Mouse (Mus musculus) kidney, postnatal 0 days (tissue): ENCODE data around the gene Cpa3. TPM values are rescaled to one million over a fixed set of nuclear protein-coding genes. Genes with fewer than 3 reads are reported as not detected.

Experiments used
- ATAC-seq: fragments of 200-750 bp; cut with Nextera tagmentation; replicated peaks from 2 replicates; pipeline ENCODE4 v1.8.0; 2017; ENCODE audit warnings: low read depth, moderate number of reproducible peaks, moderate TSS enrichment, moderate library complexity; ENCODE audit not compliant: low FRiP score
- DNase-seq: peaks from one replicate; pipeline ENCODE4 v3.0.0-alpha.2; 2016; ENCODE audit warnings: low spot score
- H3K27ac ChIP-seq: fragments of 300-500 bp; sonication (generic); 2 replicates; pipeline ENCODE4 v1.5.1; 2014; ENCODE audit warnings: mild to moderate bottlenecking
- H3K27me3 ChIP-seq: fragments of 300-500 bp; sonication (generic); 2 replicates; pipeline ENCODE4 v1.6.1; 2014; ENCODE audit warnings: low read length, mixed read lengths; ENCODE audit not compliant: insufficient read depth
- H3K36me3 ChIP-seq: fragments of 300-500 bp; sonication (generic); 2 replicates; pipeline ENCODE4 v1.6.1; 2014; ENCODE audit warnings: low read length, mixed read lengths; ENCODE audit not compliant: insufficient read depth
- H3K4me1 ChIP-seq: fragments of 300-500 bp; sonication (generic); replicated peaks from 2 replicates; pipeline ENCODE4 v1.6.1; 2014; ENCODE audit warnings: antibody characterized with exemption, low read length, mixed read lengths; ENCODE audit not compliant: insufficient read depth
- H3K4me2 ChIP-seq: fragments of 300-500 bp; sonication (generic); 2 replicates; pipeline ENCODE4 v1.6.1; 2014; ENCODE audit warnings: mild to moderate bottlenecking, low read length, moderate library complexity, mixed read lengths
- H3K4me3 ChIP-seq: fragments of 300-500 bp; sonication (generic); replicated peaks from 2 replicates; pipeline ENCODE4 v1.5.1; 2014; ENCODE audit warnings: low read depth, low read length
- H3K9ac ChIP-seq: fragments of 300-500 bp; sonication (generic); 2 replicates; pipeline ENCODE4 v1.6.1; 2014; ENCODE audit warnings: low read depth, low read length
- H3K9me3 ChIP-seq: fragments of 300-500 bp; sonication (generic); replicated peaks from 2 replicates; pipeline ENCODE4 v1.6.1; 2016; ENCODE audit warnings: low read length, inconsistent platforms, mixed read lengths
- CTCF ChIP-seq: IDR thresholded peaks from 2 replicates; pipeline ENCODE4 v1.5.1; 2016; ENCODE audit warnings: antibody characterized with exemption, low read depth, mild to moderate bottlenecking, moderate library complexity
- WGBS: fragments of 180-500 bp; shearing (Covaris S2); extraction: QIAGEN DNeasy Blood & Tissue Kit; methylation state at CpG from one replicate; pipeline ENCODE4 v1.1.7; 2014; 5-methylcytosine and 5-hydroxymethylcytosine counted together
- polyA plus RNA-seq: library from polyadenylated mRNA; unstranded; fragments of >200 nt; fragmentation: Nextera tagmentation; extraction: Ambion mirVana; gene quantifications from 2 replicates; pipeline ENCODE4 v1.2.1, GENCODE M21; 2015

Cpa3 gene
- polyA plus RNA-seq, 1 experiment from 2014 or later, result 4.6 TPM

DNA sequence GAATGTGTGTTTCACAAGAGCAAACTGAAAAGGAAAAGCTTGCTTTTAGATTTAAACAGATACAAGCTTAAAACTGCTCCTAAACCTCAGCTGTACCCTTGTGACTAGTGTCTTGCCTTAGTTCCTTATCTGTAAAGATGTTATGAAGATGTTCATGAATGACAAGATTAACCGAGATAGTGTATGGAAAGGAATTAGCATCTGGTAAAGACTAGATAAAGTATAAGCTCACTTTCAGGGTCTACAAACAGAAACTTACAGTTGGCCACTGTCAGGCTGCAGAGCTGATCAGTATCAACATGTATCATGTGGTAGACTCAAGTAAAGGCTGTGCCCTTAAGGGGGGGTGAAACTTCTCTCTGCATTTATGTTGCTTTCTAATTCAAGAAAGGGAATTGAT, 1.9 kb upstream of the Cpa3 start:
- Histone ChIP-seq H3K27me3 (no peaks in the 10 kb centered on the region), H3K27ac (no peak overlapping the region), H3K4me2 (no peak overlapping the region), H3K36me3 (no peaks in the 10 kb centered on the region), H3K9me3 (no peaks in the 10 kb centered on the region), H3K4me1 (no peaks in the 10 kb centered on the region), H3K9ac (no peak overlapping the region), H3K4me3 (no peak overlapping the region)
- no peak for DNase-seq
- WGBS, result 80% methylated on average over 1 of the region's 1 CpGs
- ATAC-seq, result no peak
- no peak for TF ChIP-seq CTCF

DNA sequence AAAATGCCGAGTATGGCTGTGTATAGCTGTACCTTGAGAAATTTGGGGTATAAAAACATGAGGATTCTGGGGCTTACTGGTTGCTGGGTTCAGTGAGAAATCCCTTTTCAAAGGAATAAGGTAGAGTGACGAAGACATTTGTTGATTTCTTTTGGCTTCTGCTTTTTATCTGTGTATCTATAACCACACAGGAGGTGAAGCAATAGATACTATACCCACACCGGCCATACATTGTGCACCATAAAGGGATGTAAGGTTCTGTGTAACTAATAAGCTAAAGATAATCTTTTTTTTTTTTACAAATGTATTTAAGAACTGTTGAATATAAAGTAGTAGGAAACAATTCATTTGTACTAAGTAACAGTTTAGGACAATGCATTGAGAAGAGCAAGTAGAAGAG, 2.2 kb downstream of the Cpa3 start:
- Histone ChIP-seq H3K27ac (no peak overlapping the region), H3K36me3 (no peaks in the 10 kb centered on the region), H3K27me3 (no peaks in the 10 kb centered on the region), H3K9me3 (no peaks in the 10 kb centered on the region), H3K4me1 (no peaks in the 10 kb centered on the region), H3K4me3 (no peak overlapping the region), H3K9ac (no peak overlapping the region), H3K4me2 (no peak overlapping the region)
- no peak for ATAC-seq
- WGBS, result 82% methylated on average over 3 of the region's 3 CpGs
- no peak for DNase-seq
- TF ChIP-seq CTCF, result no peak

DNA sequence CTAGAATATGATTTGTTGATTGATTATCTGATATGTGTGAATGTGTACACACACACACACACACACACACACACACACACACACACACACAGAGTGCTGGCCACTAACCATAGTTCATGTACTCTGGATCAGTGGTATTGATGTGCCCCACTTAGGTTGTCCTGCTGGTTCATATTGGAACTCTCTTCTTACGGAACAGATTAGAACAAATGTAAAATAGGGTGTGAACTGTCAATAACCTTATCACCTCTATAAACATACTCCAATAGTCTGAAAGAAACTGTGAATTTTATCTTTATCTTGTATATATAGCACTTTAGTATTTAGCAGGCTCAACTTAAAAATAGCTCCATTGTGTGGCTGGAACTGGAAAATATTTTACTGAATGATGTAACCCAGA, 5.0 kb downstream of the Cpa3 start:
- no peak for TF ChIP-seq CTCF
- Histone ChIP-seq H3K9ac (no peak overlapping the region), H3K27me3 (no peaks in the 10 kb centered on the region), H3K36me3 (no peaks in the 10 kb centered on the region), H3K4me2 (no peak overlapping the region), H3K4me1 (no peaks in the 10 kb centered on the region), H3K4me3 (no peak overlapping the region), H3K27ac (no peak overlapping the region), H3K9me3 (no peaks in the 10 kb centered on the region)
- ATAC-seq (no peak), DNase-seq (no peak)
- WGBS, result 76% methylated on average over 1 of the region's 1 CpGs

DNA sequence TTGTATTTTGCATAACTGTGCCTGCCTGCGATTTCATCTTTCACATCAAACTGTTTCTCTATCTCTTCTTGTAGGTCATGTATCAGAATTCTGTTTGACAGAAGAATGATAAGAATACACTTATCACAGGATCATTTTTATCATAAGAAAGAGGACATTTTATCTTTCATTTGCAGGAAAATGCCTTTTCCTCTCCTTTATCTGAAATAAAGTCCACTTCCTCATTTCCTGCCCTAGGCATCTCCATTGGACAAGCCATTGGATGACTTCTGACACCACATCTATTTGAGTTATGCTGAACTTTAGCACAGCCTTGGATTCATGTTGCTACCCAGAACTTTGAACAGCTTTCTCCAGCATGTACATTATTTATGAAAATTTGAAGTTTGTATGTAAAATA, 13.0 kb downstream of the Cpa3 start:
- no peak for TF ChIP-seq CTCF
- H3K36me3 ChIP-seq, result no peaks in the 10 kb centered on the region
- 87% methylated on average over 1 of the region's 1 CpGs for WGBS
- ATAC-seq (no peak), DNase-seq (no peak)
- H3K4me1 ChIP-seq, result no peaks in the 10 kb centered on the region
- H3K27me3 ChIP-seq, result no peaks in the 10 kb centered on the region
- H3K9ac ChIP-seq, result no peak overlapping the region
- no peak overlapping the region for H3K4me3 ChIP-seq
- no peak overlapping the region for H3K4me2 ChIP-seq
- no peaks in the 10 kb centered on the region for H3K9me3 ChIP-seq
- H3K27ac ChIP-seq, result no peak overlapping the region

DNA sequence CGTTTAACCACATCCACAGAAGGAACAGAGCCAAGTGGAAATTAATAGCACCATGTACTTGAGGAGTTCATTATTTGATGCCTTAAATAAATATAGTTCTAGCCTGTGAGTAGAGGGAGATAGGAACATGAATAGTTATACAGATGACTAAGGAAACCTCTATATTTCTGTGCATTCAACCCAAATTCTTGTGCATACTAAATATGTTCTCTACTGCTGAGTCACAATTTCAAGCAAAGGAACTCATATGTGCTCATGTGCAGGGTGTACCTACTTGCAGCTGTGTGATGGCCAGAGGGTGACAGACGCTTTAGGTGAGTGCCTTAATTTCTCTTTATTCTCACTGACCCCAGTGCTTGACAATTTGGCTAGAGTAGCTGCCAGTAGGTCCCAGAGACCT, 16.6 kb downstream of the Cpa3 start:
- no peak for ATAC-seq
- Histone ChIP-seq H3K9ac (no peak overlapping the region), H3K4me2 (no peak overlapping the region), H3K36me3 (no peaks in the 10 kb centered on the region), H3K27ac (no peak overlapping the region), H3K4me3 (no peak overlapping the region), H3K4me1 (no peaks in the 10 kb centered on the region), H3K9me3 (no peaks in the 10 kb centered on the region), H3K27me3 (no peaks in the 10 kb centered on the region)
- DNase-seq, result no peak
- no peak for TF ChIP-seq CTCF
- WGBS, result 71% methylated on average over 2 of the region's 2 CpGs

DNA sequence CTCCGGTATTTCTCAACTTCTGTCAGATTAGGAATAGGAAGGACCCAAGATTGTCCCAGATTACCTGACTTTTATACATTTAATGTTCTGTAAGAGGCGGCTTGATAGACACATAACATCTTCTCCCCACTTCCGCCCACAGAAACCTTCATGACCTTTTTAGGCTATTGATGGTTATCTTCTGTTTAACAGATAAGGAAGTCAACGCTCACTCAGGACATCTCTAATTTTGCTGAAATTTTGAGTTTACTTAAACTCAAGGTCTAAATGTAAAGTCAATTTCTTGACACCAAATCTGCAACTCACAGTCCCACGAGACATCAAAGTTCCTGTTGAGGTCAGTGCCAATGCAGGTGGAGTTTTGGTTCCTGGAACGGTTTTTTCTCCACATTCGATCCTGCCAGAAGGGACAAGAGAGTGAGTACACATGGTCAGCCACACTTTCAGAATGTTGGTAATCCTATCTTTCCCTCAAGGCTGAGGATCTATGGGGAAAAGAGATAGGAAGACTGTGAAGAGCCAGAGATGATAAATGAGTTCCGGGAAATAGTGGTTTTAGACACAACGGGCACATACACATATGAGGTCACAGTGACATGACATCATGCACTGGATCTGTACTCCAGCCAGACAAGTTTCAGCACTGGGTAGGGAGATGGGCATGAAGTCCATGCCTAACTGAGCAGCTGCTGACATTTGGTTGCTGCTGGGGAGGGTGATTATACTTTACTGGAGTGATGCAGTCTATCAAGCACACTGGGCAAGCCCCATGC, 18.9 kb downstream of the Cpa3 start:
- WGBS, result 85% methylated on average over 9 of the region's 9 CpGs
- no peak overlapping the region for H3K4me2 ChIP-seq
- DNase-seq (no peak), ATAC-seq (no peak)
- H3K4me1 ChIP-seq, result no peaks in the 10 kb centered on the region
- no peak for TF ChIP-seq CTCF
- H3K4me3 ChIP-seq, result no peak overlapping the region
- H3K9ac ChIP-seq, result no peak overlapping the region
- no peaks in the 10 kb centered on the region for H3K36me3 ChIP-seq
- H3K9me3 ChIP-seq, result no peaks in the 10 kb centered on the region
- no peak overlapping the region for H3K27ac ChIP-seq
- H3K27me3 ChIP-seq, result no peaks in the 10 kb centered on the region

DNA sequence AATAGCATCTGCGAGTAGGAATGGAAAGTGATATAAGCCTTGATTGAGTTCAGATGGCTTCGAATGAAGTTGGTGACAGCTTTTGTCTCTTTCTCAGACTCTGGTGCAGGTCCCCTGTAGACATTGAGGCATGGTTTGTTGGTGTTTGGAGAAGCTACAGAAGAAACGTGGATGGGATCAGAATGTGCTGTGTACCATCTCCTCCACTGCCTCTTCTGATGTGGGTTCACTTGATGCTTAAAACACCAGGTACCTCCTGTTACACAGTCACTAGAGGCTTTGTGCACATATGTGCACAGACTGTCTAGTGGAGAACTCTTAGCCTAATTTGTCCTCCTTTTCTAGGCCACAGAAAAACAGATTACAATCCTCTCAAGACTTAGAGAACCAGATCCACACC, 19.8 kb downstream of the Cpa3 start:
- no peak for TF ChIP-seq CTCF
- DNase-seq (no peak), ATAC-seq (no peak)
- no peaks in the 10 kb centered on the region for H3K36me3 ChIP-seq
- H3K9me3 ChIP-seq, result no peaks in the 10 kb centered on the region
- no peak overlapping the region for H3K4me3 ChIP-seq
- H3K4me1 ChIP-seq, result no peaks in the 10 kb centered on the region
- H3K9ac ChIP-seq, result no peak overlapping the region
- no peaks in the 10 kb centered on the region for H3K27me3 ChIP-seq
- H3K4me2 ChIP-seq, result no peak overlapping the region
- no peak overlapping the region for H3K27ac ChIP-seq
- WGBS, result 76% methylated on average over 3 of the region's 3 CpGs
